Mouse (Mus musculus) bone marrow macrophage, adult 2 months (primary cell): ENCODE data around the gene Cpa2.

Experiments
- CTCF ChIP-seq: IDR thresholded peaks from 2 replicates; pipeline ENCODE4 v1.5.1; 2012; ENCODE audit warnings: low read depth, mild to moderate bottlenecking, low read length, moderate library complexity
- POLR2A ChIP-seq: IDR thresholded peaks from 2 replicates; pipeline ENCODE4 v1.6.1; 2012; ENCODE audit warnings: mild to moderate bottlenecking, low read depth, low read length, borderline replicate concordance

GRCm38 (mm10) chr6:30553381-30554010, 12.1 kb downstream of the Cpa2 start:
- no peak for TF ChIP-seq POLR2A
- TF ChIP-seq CTCF: no peak
